Mouse (Mus musculus) spleen, adult 18-20 months (tissue): ENCODE measurements around the gene Smok3b.
"Not testable (repeated sequence)": the region's sequence is repeated elsewhere in the genome, so short reads cannot be mapped to it uniquely, and the experiment has no call there.

Experiments used
- DNase-seq, 2 experiments: peaks; one replicate each; pipeline ENCODE4 v3.0.0; 2022; ENCODE audit warnings: mixed read lengths in 2 of 2

The Smok3b gene

GRCm38 (mm10) chr5:138020961-138021479 is at the start of gene Smok3b, which contains the start of gene Smok3a:
Smok3b (plus strand) TSS chr5:138021429.
Smok3a (plus strand) TSS chr5:138021261.
- DNase-seq = not testable (repeated sequence)

- DNase-seq = no peak
Observed at GRCm38 (mm10) chr5:137973161-137973560, 48.1 kb upstream of the Smok3b start.

- DNase-seq = no peak
Observed at GRCm38 (mm10) chr5:137973738-137974137, 47.5 kb upstream of the Smok3b start.

DNA sequence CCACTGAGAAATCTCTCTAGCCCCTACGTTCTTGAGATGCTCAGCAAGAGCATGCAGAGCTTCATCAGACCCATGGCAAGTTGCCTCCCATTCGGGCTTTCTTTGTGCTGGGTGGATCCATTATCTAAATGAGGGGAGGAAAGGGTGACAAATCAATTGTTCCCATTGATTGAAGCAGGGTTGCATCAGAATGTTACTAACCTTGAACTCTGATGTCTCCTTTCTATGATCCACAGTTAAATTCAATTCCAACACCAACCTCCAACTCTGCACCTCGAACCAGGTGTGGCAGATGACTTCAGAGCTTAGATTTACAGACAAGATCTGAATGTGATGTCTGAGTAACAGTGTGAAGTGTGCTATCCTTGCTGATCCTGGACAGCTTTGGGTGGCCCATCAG is 46.5 kb upstream of the Smok3b start:
- DNase-seq = no peak

DNA sequence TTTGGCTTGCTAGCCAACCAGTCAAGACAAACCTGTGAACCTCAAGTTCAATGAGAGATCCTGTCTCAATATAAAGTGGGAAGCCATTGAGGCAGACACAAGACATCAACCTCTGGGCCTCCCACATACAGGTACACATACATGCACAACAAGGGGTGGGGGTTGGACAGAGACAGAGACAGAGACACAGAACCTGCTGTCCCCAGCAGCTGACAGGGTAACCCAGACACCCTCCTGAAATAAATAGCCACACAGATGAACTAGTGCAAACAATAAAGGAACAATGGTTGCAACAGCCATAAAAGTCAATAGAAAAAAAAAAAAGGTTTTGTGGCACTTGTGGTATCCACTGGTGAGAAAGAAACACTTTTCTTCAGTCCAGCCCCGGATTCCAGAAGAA is 45.8 kb upstream of the Smok3b start:
- DNase-seq = no peak

DNA sequence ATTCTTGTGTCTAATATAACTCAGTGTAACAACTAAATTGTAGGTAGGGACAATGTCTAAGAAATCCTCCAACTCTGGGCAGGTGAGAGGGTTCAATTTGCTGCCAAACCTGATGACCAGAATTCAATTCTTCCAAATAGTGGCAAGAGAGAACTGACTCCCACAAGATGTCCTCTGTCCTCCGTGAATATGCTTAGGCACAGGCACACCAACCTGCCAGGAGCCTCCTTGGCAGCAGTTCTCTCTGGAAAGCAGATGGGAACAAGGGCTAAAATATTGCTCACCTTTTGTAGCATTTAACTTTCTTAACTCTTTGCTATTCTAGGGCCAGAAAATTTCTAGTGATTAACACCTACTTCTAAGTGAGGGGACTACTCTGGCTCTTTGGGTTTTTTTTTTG is 43.9 kb upstream of the Smok3b start:
- DNase-seq = no peak

DNA sequence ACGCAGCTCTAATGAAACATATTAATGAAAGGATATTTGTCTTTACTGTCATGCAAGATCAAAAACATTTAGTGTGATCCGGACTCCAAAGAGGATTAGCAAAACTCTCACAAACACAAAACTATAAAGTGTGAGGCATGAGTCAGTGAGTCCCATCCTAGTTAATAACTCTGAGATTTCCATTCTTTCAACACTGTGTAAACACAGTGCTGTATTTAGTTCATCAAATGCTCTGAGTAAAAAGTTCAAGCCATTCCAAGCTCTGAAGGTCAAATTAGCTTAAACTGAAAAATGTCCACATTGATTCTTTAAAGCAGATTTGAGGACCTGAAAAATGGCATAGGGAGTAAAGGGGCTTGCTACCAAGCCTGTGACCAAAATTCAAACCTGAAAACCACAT is 42.1 kb upstream of the Smok3b start:
- no peak for DNase-seq

DNA sequence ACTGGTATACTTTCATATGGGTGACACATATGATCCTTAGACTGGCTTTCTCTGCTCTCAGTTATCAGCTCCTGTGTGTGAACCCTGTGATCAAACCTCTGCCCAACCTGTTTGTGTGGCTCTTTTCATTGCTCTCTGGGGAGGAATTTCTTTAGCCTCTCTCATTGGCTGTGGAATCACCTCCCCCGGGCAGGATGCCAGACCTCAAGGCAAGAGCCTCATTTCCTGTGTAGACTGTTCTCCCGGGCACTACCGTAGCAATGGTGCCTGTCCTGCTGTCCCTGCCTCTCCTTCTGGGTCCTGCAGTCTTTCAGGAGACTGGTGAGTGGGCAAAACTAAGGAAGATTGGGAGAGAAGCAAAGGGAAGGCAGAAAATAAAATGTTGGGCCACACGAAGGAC is 39.9 kb upstream of the Smok3b start, which contains the start of gene Azgp1:
Azgp1 (plus strand) TSS at position 221 of the 400 bp plus-strand sequence.
- DNase-seq = no peak

DNA sequence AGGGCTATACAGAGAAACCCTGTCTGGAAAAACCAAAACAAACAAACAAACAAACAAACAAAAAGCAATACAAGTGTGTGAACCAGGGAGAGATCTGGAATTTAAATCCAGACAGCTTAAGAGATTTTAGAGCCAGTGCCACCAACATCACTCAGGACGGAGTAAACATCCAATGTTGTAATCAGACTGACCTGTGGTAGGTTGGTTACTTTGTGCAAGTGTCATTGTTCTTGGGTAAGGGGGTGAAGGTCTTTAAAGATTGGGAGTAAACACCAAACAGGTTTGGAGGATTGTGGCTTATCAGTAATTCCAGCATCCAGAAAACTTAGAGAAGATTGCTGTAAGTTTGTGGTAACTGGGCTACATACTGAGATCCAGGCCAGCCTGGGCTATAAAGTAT is 34.9 kb upstream of the Smok3b start:
- DNase-seq = no peak

DNA sequence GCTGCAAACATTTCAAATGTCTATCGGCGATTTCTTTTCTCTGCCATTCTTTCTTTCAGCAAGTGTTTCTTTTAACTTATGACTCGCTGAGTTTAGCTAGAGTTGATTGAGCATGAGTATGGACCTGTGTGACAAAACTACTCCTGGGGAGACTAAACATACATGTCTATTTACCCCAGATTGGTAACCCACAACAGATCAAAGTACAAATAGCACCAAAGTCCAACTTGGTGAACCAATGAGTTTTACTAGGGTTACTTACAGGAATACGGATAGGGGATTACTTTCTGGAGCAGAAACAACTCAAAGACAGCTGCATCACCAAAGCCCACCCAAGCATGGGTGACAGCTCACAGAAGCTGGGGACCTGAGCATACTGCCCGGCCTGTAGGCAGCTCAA is 11.8 kb upstream of the Smok3b start:
- no peak for DNase-seq

GRCm38 (mm10) chr5:138012382-138012781 is 8.8 kb upstream of the Smok3b start:
- DNase-seq = no peak

DNA sequence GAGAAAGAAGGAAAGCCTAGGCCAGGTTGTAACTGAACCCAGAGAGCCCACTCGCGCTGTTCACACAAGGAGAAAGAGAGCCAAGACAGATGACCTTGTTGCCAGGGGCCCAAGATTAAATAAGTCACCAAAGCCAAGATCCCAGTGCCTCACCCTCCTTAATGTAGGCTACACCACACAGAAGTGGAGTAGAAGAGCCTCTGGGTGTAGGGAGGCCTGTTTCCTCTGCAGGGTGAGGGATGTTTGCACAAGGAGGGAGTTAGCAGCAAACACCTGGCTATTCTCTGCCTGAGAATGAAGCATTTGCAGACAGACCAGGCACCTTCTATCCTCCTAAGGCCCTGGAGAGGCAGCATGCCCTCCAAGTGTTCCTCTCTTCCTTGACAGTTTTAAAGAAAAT is 4.7 kb upstream of the Smok3b start:
- DNase-seq = no peak

GRCm38 (mm10) chr5:138016997-138017396 is 4.2 kb upstream of the Smok3b start:
- DNase-seq = no peak

DNA sequence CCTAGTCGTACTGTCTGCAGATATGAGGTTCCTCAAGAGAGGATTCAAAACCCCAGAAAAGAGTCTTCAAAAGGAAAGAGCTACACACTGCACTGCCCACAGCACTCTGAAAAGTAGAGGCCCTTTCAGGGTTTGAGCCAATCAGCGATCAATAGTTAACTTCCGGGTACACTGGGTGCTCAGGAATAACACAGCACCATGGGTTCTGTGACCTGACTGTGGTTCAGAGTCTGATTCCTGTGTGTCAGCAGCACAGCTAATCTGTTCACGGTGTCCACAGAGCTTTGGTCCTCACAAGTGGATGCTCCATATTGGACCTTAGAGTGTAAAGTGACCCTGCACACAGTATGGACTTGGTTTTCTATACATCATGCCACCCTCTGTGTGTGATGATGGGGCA is 1.7 kb upstream of the Smok3b start:
- not testable (repeated sequence) for DNase-seq

GRCm38 (mm10) chr5:138052894-138053293 is 31.7 kb downstream of the Smok3b start, which contains the start of gene Smok3c:
Smok3c (plus strand) TSS chr5:138053194.
- DNase-seq = not testable (repeated sequence)

GRCm38 (mm10) chr5:138073803-138074202 is 52.6 kb downstream of the Smok3b start:
- no peak for DNase-seq

DNA sequence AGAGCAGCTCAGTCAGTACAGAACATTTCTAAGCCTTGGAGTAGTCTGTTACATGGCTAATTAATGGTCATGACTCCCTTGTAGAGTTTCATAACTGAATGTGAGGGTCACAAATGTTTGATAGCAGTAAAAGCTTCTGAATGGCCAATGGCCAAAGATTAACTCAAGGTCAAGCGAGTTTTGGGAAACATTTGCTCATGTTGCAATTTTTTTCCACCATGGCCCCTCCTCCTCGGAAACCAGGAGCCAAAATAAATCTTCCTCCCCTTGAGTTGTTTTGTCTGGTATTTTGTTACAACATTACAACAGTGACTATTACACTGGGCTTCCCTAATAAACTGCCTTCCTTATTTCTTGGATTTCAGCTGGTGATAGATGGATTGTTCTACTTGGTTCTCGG is 54.5 kb downstream of the Smok3b start:
- DNase-seq = no peak

DNA sequence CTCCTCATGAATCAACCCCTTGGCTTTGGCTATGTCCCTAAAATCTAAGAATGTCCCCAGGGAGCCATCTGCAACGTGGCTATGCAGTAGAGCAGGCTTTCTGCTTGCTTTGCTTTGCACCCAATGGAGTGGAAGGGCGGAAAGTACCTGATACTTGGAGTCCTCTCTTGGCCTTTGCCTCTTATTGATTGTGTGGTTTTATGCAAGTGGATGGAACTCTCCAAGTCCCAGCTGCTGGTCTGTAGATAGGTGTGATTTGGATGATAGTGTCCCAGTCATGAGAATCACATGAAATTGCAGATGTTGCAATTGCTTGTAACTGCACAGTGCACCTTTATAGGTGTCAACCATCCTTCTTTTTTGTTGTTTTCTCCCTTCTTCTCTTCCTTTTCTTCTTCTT is 54.9 kb downstream of the Smok3b start:
- DNase-seq = no peak

DNA sequence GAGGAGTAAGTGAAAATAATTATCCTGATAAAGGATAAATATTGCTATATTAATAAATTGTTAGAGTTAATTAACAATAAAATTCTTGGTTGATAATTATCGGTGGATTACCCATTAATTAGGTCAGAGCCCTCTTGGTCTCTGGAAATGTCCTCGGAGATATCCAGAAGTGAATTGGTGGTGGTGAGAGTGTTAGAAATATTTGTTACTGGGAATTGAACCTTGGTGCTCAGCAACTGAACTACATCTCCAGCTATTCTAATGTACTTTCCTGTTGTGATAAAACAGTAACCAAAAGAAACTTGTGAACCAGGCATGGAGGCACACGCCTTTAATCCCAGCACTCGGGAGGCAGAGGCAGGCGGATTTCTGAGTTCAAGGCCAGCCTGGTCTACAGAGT is 59.2 kb downstream of the Smok3b start:
- no peak for DNase-seq

DNA sequence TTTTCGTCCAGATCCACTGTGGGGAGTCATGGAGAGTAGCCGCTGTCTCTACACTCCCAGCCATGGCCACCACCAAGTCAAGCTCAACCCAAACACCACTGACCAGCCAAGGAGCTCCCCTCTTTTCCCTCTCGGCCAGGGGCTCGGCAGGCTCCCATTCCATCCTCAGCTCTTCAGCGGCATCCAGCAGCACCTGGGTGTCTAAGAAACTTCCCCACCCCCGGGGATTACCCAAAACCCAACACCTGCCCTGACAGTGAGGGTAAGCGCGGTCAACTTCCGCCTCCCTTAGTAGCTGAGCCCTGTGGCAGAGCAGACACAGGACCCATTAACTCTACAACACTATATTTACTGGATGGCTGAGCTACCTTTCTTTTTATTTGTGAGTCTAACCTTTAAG is 60.2 kb downstream of the Smok3b start:
- DNase-seq = no peak

GRCm38 (mm10) chr5:138083318-138083900 is 62.2 kb downstream of the Smok3b start:
- DNase-seq = no peak

DNA sequence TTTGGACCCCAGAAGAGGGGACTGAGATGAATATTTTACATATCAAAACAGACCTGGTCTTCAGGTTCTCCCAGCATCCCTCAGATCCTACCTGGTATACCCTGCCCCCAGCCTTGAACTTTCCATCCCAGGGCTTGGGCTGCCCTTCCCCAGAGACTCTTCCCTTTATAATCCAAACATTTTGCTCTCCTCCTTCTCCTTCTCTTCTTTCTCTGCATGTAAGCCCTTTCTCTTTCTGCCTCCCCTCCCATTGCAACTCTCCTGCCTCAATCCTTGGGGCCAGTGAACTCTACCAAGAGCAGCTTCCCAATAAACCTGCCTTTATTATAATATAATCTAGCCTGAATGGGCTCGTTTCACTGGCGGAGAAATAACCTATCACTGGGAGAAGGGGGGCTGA is 62.7 kb downstream of the Smok3b start:
- no peak for DNase-seq

GRCm38 (mm10) chr5:138084507-138084906 is 63.3 kb downstream of the Smok3b start:
- DNase-seq = peak in 1 of 2 experiments; percentile 3

- peak; percentile 49 to 58 for DNase-seq
Observed at GRCm38 (mm10) chr5:138084996-138085395, 63.8 kb downstream of the Smok3b start, which contains the start of gene Zkscan1. Zkscan1 (plus strand) TSS chr5:138085084.

- DNase-seq = no peak
Observed at GRCm38 (mm10) chr5:138085421-138085911, 64.2 kb downstream of the Smok3b start.
